Mouse (Mus musculus) R1 (cell line): Measurements from ENCODE around the gene Prx.

Experiments
- DNase-seq: peaks from one replicate; pipeline ENCODE4 v3.0.0-alpha.2; 2018; ENCODE audit warnings: low read depth, low spot score

The Prx gene

DNA sequence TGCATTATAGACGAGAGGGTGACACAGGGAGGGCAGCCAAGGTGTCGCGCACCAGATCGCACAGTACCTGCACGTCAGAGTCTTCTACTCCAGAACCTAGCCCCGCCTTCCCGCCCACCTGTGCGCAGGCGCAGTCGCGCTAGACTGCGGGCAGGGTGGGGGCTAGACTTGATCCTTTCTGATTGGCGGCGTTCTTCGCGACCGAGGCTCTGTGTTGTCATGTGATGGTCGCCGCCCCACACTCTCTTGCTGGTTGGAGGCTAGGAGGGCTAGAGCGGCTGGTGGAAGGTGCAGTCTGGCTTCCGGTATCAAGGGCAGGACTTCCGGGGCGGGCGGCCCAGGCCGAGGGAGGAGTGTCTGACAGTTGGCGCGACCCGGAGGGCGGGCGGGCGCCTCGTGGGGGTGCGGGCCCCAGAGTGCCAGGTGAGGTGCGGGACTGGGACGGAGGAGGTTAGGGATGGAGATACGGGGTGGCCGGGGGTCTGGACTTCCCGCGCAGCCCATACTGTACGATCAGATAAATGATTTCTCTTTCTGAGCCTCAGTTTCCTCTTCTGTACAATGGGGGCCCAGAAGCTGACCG is 53.9 kb downstream of the Prx start, which contains the start of the genes Pld3 and 2310022A10Rik:
TSS of gene Pld3 (minus strand) at position 288 of the 583 bp plus-strand sequence.
TSS of gene 2310022A10Rik (plus strand) at position 303 of the 583 bp plus-strand sequence.
- DNase-seq: peak; percentile 99

DNA sequence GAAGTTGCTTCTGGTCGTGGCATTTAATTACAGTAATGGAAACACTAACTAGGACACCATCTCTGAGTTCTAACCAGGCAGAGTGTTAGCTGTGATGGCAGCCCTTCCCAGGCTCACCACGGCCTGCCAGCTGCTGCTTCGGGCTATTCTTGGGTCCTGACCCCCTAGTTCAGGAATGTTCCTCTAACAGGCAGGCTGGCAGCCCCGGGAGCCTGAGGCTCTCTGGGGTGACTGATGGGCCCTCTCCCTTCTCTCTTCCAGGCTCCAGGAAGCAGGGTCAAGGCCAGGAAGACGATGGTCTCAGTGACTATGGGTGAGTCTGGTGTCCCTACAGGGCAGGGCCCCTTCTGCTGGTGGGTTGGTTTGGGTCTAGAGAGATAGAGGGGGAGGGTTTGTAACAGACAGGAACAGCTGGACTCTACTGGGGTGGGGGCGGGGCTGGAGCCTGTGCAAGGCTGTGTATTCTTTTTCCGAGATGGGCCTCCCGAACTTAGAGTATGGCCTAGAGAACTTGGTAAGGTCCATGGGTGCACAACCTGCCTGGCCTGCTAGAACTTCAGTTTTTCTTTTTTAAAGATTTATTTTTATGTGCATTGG is 61.3 kb downstream of the Prx start:
- no peak for DNase-seq

DNA sequence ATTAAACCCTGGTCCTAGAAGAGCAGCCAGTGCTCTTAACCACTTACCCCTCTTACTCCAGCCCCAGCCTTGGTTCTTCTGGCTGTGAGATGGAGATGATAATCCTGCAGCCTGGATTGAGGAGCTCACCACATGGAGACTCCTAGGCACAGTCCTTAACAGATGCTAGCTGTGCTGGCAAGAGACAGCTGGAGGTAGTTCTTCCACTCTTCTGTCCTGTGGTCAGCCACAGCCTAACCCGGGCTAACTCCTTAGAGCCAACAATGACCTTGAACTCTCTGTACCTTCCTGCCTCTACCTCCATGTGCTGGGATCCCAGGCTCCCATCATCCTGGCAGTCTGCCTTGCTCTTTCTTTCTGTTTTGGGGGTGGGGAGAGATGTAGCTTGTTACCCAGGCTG is 61.9 kb downstream of the Prx start:
- peak; percentile 55 for DNase-seq
